Mouse (Mus musculus) gastrocnemius, postnatal 4 days (tissue): ENCODE measurements around the gene Phlpp1. TPM values are rescaled to one million over a fixed set of nuclear protein-coding genes. Genes with fewer than 3 reads are reported as not detected.

Experiments
- DNase-seq, 2 experiments: peaks; one replicate each; pipeline ENCODE4 v3.0.0; 2021 to 2022; ENCODE audit warnings: low spot score in 2 of 2, mixed read lengths in 2 of 2
- total RNA-seq, 2 experiments: library from RNA; stranded (reverse); gene quantifications; 2 replicates each; pipeline ENCODE4 v1.2.3; 2021

Gene Phlpp1
- total RNA-seq, 2 experiments from 2014 or later = 12.7 to 14.3 TPM

DNA sequence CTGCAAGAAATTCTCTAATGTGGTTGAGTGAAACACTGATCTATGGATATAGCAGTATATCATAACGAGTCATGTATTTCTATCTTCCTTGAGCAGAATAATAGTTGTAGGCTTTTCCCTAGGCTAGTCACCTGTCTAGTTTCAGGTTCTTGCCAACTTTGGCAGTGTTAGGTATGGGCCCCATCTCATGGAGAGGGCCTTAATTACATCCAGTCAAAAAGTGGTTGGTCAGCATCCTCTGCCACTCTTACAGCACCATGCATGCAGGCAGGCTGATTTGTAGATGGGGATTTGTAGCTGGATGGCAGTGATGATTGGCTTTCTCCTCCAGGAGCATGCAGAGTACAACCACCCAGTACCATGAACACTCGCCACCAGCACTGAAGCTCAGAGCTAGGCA is 202.7 kb downstream of the Phlpp1 start:
- no peak for DNase-seq

DNA sequence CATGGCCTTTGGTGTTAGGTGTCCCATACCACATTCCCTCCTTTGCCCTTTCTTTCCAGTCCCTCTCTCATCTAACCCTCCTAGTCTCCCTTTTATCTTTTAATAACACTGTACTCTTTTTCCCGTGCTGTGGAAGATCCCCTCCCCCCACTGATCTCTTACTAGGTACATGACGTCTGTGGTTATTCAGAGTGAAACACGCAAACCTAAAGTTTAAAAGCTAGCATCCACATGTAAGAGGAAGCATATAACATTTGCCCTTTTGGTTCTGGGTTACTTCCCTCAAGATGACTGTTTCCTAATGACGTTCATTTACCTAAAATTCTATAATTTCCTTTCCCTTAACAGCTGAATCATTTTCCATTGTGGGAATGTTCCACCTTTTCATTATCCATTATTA is 203.4 kb downstream of the Phlpp1 start:
- DNase-seq = no peak

- no peak for DNase-seq
Observed at GRCm38 (mm10) chr1:106376003-106376402, 204.5 kb downstream of the Phlpp1 start.

DNA sequence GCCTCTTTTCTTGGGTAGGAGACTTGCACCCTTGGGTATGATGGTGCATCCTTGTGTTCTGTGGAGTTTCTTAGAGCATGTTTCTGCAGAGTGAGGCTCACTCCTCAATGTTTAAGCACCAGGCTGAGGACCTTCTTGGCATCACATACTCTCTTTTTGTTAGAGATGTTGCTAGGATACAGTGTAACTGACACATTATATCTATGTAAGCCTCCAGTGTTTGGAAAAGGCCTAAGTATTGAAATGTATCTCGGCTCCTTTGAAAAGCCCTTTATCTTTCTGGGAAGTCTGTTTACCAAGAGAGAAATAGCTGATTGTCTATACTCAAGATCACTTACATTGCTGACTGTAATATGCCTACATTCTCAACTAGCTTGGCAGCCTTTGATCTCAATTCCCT is 208.9 kb downstream of the Phlpp1 start:
- DNase-seq = no peak

- no peak for DNase-seq
Observed at GRCm38 (mm10) chr1:106386542-106386941, 215.0 kb downstream of the Phlpp1 start.

DNA sequence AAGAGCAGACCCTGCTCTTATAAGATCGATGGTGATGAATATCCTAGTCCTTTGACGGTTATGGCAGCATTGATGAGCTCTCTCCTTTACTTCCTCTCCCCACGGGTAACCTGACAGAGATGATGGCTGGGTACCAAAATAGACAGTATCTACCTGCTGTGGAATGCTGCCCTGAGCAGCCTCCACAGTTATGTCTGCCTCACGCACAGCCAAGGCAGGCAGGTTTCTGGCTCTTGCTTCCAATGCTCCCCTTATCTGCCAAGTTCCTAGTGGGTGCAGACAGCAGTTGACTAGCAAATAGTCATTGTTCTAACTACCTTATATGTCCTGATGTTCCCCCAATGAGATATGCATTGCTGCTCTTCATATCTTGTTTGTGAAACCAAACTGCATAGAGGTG is 215.7 kb downstream of the Phlpp1 start:
- DNase-seq = no peak

- peak; percentile 40 to 64 for DNase-seq
Observed at GRCm38 (mm10) chr1:106389673-106390072, 218.1 kb downstream of the Phlpp1 start.

DNA sequence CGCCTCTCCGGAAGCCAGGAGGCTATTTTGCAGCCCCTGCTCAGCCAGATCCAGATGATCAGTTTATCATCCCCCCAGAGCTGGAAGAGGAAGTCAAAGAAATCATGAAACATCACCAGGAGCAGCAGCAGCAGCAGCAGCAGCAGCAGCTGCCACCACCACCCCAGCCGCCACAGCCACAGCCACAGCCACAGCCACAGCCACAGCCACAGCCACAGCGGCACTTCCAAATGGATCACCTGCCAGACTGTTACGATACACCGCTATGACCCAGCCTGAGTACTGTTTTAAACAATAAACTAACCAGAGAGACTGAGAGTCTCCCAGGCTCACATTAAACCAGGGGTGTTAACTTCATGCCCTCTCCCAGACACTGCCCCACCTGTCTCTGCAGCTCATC is 221.5 kb downstream of the Phlpp1 start:
- no peak for DNase-seq

DNA sequence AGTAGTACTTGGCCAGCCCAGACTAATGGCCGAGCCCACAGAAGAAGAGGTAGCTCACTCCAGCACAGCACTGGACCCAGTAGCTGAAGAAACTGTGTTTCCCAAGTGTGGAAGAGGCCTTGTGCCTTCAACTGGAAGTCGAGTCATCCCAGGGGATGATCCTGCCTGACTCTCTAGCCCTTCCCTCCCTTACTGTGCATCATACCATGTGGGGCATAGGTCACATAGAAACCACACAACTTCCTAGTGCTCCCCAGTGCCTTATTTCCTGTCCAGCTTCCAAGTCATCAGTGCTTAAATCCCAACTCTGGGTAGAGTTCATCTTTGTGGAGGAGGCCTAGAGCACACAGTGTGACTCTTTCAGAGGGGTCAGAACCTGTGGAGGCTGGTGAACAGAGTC is 223.1 kb downstream of the Phlpp1 start:
- DNase-seq = no peak

GRCm38 (mm10) chr1:106395476-106395875 is 223.9 kb downstream of the Phlpp1 start:
- DNase-seq = peak; percentile 30 to 60

DNA sequence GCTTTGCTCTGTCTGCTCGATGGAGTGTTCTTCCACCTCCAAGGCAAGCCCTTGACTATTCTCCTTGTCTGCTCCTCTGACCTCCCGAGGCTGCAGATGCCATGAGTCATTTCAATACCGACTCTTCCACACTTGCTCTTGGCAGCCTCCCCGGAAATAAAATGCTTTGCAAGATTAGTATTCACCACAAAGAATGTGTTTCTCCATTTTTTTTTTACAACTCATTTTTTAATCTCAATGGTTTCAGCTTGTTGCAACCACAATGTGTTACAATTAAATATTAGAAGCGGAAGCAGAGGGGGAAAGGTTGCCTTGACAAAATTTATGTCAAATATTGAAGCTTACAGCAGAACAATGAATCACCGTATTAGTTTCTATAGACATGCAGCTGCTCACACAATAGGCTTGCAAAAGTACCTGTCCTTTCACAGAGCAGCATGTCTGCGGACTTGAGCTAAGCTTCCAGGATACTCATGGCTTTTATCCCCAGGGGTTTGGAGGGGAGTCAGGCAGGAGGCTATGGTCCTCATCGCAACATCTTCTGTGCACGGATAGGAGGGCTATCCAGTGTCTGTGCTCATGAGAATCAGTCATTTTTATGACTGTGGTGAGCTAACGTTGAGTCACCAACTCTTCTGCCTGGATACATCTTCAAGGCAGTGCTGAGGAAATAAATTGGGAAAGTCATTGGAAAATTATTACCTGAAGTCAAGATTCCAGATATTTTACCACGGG is 229.5 kb downstream of the Phlpp1 start:
- DNase-seq = peak in 1 of 2 experiments; percentile 67

DNA sequence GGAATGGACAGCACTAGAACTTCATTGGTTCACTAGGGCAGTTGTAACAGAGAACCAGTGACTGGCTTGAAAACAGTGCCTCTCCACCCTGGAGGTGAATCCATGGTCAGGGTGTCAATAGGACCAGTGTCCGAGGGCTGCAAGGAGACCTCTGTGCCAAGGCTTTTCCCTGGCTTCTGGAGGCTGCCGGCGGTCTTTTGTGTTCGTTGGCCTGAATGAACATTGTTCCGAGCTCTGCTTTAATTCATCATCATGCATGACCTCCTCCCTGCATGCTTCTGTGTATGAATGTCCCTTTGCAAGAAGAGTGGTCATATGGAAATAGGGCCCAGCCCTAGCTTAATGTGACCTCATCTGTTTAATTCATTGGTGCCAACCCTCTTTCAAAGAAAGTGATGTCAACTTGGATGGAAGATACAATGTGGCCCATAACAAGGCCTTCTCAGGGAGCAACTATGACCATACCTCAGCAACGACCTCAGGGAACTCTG is 231.5 kb downstream of the Phlpp1 start:
- DNase-seq = no peak

DNA sequence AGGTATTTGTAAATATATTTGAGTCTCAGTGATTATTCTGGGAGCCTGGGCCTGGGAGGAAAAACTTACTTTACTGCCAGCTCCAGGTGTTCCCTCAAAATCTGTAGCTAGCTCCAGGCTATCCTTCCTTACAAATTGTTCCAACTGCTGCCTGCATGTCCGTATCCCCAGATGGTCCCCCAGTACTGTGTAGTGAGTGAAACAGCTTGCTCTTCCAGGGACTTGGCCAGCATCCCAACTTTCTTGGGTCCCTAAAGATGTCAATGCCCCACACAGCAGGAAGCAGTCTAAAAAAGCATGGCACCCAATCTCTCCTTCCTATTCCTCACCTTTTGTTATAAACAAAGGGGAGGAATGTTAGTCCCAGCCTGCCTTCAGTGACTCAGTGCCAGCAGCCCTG is 235.3 kb downstream of the Phlpp1 start:
- DNase-seq = no peak

DNA sequence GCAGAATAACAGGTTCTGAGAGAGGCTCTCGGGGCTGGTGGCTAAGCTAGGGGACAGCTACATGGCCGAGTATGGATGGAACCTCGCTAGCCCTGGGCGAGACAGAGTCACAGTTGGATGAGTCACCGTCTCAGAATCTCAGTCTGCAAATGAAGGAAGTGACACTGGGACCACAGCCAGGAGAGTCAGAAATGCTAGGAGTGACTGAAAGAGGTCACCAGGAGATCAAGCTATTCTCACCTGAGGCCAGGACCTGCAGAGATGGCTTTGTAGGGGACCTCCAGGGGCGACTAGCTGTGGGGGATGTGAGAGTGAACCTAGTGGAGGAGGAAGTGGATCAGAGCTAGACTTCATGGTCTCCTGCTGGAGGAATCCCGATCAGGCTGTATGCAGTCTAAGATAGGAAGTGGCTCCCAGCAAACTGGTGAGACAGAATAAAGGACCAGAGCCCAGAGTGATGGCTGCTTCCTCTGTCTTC is 236.4 kb downstream of the Phlpp1 start:
- DNase-seq = no peak

DNA sequence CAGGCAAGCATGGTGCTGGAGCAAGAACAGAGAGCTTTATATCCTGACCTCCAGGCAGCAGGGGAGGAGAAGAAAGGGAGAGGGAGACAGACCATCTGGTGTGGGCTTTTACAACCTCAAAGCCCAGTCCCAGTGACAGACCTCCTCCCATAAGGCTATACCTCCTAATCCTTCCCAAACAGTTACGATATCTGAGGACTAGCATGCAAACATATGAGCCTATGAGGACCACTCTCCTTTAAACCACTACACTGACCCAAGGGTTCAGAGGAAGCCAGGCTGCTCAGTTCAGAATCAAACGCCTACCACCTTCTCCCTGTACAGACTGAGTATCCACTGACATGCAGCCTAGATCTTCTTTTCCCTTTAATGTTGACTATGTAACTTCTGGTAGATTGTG is 239.3 kb downstream of the Phlpp1 start:
- DNase-seq = no peak

GRCm38 (mm10) chr1:106425128-106425936 is 253.8 kb downstream of the Phlpp1 start:
- no peak for DNase-seq

- DNase-seq = no peak
Observed at GRCm38 (mm10) chr1:106428170-106428569, 256.6 kb downstream of the Phlpp1 start.

GRCm38 (mm10) chr1:106428580-106428979 is 257.0 kb downstream of the Phlpp1 start:
- DNase-seq = no peak

GRCm38 (mm10) chr1:106433580-106433979 is 262.0 kb downstream of the Phlpp1 start:
- DNase-seq = no peak
